Mouse (Mus musculus) lung, postnatal 0 days (tissue): ENCODE results near the gene Cmtm4.

ENCODE experiments used
- CTCF ChIP-seq: IDR thresholded peaks from 2 replicates; pipeline ENCODE4 v1.5.1; 2016; ENCODE audit warnings: antibody characterized with exemption, mild to moderate bottlenecking
- EP300 ChIP-seq: IDR thresholded peaks from 2 replicates; pipeline ENCODE4 v1.6.1; 2016; ENCODE audit warnings: antibody characterized with exemption, mild to moderate bottlenecking, control low read depth

DNA sequence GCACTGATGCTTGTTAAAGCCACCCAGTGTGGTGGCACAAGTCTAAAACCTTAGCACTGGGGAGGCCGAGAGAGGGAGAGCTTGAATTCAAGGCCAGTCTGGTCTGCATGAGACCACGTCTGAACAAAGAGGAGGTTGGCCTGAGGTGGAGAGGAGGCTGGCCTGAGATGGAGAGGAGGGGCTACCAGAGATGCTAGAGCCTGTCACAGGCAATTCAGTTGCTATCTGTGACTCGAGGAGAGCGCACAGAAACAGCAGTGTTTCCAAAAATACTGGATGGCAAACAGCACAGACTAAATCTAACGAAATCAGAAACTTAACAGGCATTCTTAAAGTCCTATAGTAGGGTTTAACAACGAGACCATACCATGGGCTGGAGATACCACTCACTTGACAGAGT lies 49.6 kb upstream of the Cmtm4 start:
- TF ChIP-seq CTCF, result no peak
- no peak for TF ChIP-seq EP300
